Mouse (Mus musculus) embryonic fibroblast, embryonic 13.5 days (primary cell): ENCODE measurements around the gene Synm.

Source experiments
- CTCF ChIP-seq: IDR thresholded peaks from 2 replicates; pipeline ENCODE4 v1.5.1; 2011; ENCODE audit warnings: mild to moderate bottlenecking, control low read depth, low read length, moderate library complexity, borderline replicate concordance; ENCODE audit not compliant: insufficient read depth
- POLR2A ChIP-seq: IDR thresholded peaks from 2 replicates; pipeline ENCODE4 v1.6.1; 2011; ENCODE audit warnings: low read depth, mild to moderate bottlenecking, control low read depth, low read length, moderate library complexity

- TF ChIP-seq CTCF (no peak), POLR2A (no peak)
Observed at GRCm38 (mm10) chr7:67697892-67698630, 61.5 kb downstream of the Synm start.
